Mouse (Mus musculus) 3134 (cell line): Measurements from ENCODE around the gene Dner.
A peak's percentile ranks its signal among the peaks of the same experiment; 100 is the strongest.
"Not testable (repeated sequence)": the region's sequence is repeated elsewhere in the genome, so short reads cannot be mapped to it uniquely, and the experiment has no call there.

Experiments
- DNase-seq: peaks from one replicate; pipeline ENCODE4 v3.0.0-alpha.2; 2011; ENCODE audit warnings: low spot score; ENCODE audit not compliant: insufficient read length; ENCODE audit errors: extremely low read depth

Dner gene

DNA sequence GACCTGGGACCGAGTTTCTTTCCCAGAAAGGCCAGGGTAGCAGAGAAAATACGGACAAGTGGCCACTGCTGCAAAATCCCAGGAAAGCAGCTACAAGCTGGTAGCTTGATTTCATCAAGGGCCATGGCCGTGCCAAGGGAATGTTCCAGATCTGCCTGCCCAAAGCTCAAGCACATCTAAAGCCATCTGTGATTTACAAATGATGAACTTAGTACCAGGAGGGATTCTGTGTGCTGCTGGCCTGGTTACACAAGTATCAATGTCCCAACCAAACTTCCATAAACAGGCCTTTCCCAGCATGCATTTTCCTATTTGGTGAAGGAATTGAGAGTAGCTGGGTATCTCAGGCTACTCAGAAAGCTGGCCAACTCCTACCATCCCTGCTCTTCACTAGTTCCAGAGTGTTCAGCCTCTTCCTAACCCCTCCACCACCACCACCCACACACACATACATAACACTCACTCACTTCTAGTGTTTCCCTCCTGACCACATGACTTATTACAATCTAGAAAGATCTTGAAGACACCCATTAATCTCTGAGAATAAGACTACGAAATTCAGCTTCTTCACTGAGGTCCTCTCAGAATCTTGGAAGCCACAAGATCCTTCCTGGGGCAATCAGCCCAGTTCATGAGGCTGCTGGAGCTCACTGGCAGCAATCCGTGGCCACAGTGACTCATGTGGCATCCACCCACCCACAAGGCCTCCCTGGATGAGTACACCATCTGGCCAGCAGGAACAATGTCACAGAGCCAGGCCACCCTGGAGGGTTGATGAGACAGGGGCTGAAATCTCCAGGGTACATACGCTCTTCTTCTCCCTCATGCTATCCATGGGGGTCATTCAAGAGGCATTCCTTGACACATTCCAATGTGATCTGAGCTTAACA, 336.2 kb downstream of the Dner start:
- peak; percentile 88 for DNase-seq

- no peak for DNase-seq
Observed at GRCm38 (mm10) chr1:84357216-84357615, 338.8 kb downstream of the Dner start.

DNA sequence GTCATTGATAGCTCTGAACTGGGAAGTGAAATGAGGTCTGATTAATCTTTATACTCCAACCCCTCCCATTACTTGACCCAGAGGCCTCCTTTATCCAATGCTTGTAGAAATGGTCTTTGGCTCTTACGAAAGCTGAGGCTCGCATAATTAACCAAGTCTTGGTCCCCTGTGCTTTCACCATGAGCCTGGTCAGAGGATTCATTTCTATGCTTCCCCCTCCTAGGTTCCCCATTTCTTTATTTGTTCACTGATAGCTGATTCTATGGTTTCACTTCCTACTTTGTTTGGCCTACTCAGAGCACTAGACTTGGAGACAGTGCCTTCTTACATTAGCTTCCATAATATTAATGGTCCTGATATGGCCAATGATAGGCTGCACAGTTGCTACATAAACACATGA, 345.8 kb downstream of the Dner start:
- no peak for DNase-seq

DNA sequence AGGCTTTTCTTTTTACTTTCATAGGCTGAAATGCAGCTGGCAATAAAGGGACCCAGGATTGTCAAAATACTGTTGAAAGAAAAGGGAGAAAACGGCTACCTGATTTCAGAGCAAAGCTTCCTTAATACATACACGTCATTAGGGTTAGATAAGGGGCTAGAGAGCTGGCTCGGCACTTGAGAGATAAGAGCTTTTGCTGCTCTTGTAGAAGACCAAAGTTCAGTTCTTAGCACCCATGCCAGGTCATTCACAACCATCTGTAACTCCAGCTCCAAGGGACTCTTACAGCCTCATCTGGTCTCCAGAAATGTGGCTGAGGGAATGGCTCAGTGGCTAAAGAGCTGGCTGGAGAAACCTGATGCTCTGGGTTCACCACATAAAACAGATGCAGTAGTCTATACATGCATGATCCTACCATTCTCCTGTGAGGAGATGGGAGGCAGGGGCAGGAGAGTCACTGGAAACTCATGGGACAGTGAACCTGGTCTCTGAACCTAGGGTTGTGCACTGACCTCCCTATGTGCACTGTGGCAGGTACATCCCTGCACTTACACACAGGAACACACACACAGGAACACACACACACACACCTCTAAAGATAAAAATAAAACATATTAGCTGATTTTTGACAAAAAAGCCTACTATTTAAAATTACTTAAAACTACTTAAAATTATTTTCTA, 348.1 kb downstream of the Dner start:
- no peak for DNase-seq

DNA sequence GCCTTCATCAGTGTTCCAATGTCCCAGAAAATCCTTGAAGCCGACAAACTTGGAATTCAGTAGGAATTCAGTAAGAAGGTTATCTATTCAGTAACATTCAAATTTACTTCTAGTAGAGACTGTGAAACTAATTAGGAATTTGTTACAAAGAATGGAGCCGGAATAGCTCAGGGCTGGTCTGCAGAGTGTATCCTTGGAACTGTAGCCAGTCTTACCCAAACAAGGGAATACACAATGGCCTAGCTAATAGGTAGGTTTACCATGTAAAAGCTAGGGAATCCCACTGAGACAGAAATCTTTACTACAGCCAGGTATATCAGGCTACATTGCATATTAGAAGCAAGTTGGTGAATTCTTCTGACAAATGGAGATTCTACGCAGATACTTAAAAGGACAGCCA, 363.2 kb downstream of the Dner start:
- not testable (repeated sequence) for DNase-seq

GRCm38 (mm10) chr1:84331861-84332260, 364.2 kb downstream of the Dner start:
- DNase-seq = not testable (repeated sequence)

GRCm38 (mm10) chr1:84325309-84325708, 370.7 kb downstream of the Dner start:
- DNase-seq = no peak

- DNase-seq = no peak
Observed at GRCm38 (mm10) chr1:84321327-84321726, 374.7 kb downstream of the Dner start.
